Mouse (Mus musculus): ENCODE results near the gene Agbl5. TPM values are rescaled to one million over a fixed set of nuclear protein-coding genes. Genes with fewer than 3 reads are reported as not detected.
A peak's percentile ranks its signal among the peaks of the same experiment; 100 is the strongest.

Agbl5 gene
- 5.8 and 6.5 TPM in 2 replicates for polyA plus RNA-seq (2012; ENCODE audit: insufficient read depth, insufficient read length, missing spikeins)

GRCm38 (mm10) chr5:30888337-30889087 is at the start of gene Agbl5:
Gene Agbl5, plus strand, starts transcription at chr5:30888694.
- Histone ChIP-seq H3K27ac (ENCODE audit: insufficient read depth, low read depth, low read length) (peak within 1 kb of the TSS; percentile 45), H3K4me1 (ENCODE audit: control insufficient read depth, insufficient read depth, low read length) (peaks cover 8% of the 10 kb centered on the region), H3K4me3 (ENCODE audit: insufficient read depth, low read length) (peak within 1 kb of the TSS; percentile 85)
- TF ChIP-seq CTCF (IDR thresholded peaks at IDR 0.05; ENCODE audit: low read depth, low read length) = no peak
- no peak for TF ChIP-seq POLR2A (IDR thresholded peaks at IDR 0.05; ENCODE audit: borderline replicate concordance, low read depth, low read length)

DNA sequence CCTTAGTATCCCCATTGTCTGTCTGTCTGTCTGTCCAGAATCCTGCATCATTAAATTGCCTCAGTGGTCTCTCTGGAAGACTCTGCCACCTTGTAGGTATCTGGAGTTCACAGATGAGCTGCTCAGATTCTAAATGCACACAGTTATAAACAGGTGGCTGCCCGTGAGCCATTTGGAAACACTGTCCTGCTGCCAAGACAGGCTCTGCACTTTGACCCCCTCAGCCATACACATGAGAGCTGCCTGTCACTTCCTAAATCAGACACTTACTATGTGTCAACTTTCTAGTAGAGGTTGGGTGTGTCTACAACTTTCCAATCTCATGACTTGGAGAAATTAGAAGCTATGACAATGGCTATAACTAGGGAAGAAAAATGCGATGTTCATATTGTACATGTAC is 48.8 kb upstream of the Agbl5 start:
- H3K4me3 ChIP-seq (ENCODE audit: insufficient read depth, low read length) = no peak overlapping the region
- H3K4me1 ChIP-seq (ENCODE audit: control insufficient read depth, insufficient read depth, low read length) = peaks cover 16% of the 10 kb centered on the region
- no peak overlapping the region for H3K27ac ChIP-seq (ENCODE audit: insufficient read depth, low read depth, low read length)
- TF ChIP-seq CTCF (IDR thresholded peaks at IDR 0.05; ENCODE audit: low read depth, low read length) (no peak), POLR2A (IDR thresholded peaks at IDR 0.05; ENCODE audit: borderline replicate concordance, low read depth, low read length) (no peak)

GRCm38 (mm10) chr5:30841896-30842295 is 46.6 kb upstream of the Agbl5 start:
- TF ChIP-seq CTCF (IDR thresholded peaks at IDR 0.05; ENCODE audit: low read depth, low read length) = no peak
- TF ChIP-seq POLR2A (IDR thresholded peaks at IDR 0.05; ENCODE audit: borderline replicate concordance, low read depth, low read length) = no peak

GRCm38 (mm10) chr5:30849891-30850555 is 38.5 kb upstream of the Agbl5 start:
- no peak overlapping the region for H3K4me3 ChIP-seq (ENCODE audit: insufficient read depth, low read length)
- no peak for TF ChIP-seq POLR2A (IDR thresholded peaks at IDR 0.05; ENCODE audit: borderline replicate concordance, low read depth, low read length)
- peak overlapping the region; percentile 58 for H3K27ac ChIP-seq (ENCODE audit: insufficient read depth, low read depth, low read length)
- peaks cover 42% of the 10 kb centered on the region for H3K4me1 ChIP-seq (ENCODE audit: control insufficient read depth, insufficient read depth, low read length)

More at GRCm38 (mm10) chr5:30841896-30842295, 46.6 kb upstream of the Agbl5 start:
- Histone ChIP-seq H3K27ac (ENCODE audit: insufficient read depth, low read depth, low read length) (no peak overlapping the region), H3K4me3 (ENCODE audit: insufficient read depth, low read length) (no peak overlapping the region), H3K4me1 (ENCODE audit: control insufficient read depth, insufficient read depth, low read length) (peaks cover 28% of the 10 kb centered on the region)

GRCm38 (mm10) chr5:30850556-30850925 is 38.0 kb upstream of the Agbl5 start:
- Histone ChIP-seq H3K4me1 (ENCODE audit: control insufficient read depth, insufficient read depth, low read length) (peaks cover 37% of the 10 kb centered on the region), H3K27ac (ENCODE audit: insufficient read depth, low read depth, low read length) (peak overlapping the region; percentile 58), H3K4me3 (ENCODE audit: insufficient read depth, low read length) (no peak overlapping the region)
- no peak for TF ChIP-seq POLR2A (IDR thresholded peaks at IDR 0.05; ENCODE audit: borderline replicate concordance, low read depth, low read length)
- no peak for TF ChIP-seq CTCF (IDR thresholded peaks at IDR 0.05; ENCODE audit: low read depth, low read length)

GRCm38 (mm10) chr5:30853522-30853921 is 35.0 kb upstream of the Agbl5 start:
- no peak for TF ChIP-seq CTCF (IDR thresholded peaks at IDR 0.05; ENCODE audit: low read depth, low read length)
- TF ChIP-seq POLR2A (IDR thresholded peaks at IDR 0.05; ENCODE audit: borderline replicate concordance, low read depth, low read length) = no peak
- no peak overlapping the region for H3K27ac ChIP-seq (ENCODE audit: insufficient read depth, low read depth, low read length)
- H3K4me3 ChIP-seq (ENCODE audit: insufficient read depth, low read length) = no peak overlapping the region
- peaks cover 27% of the 10 kb centered on the region for H3K4me1 ChIP-seq (ENCODE audit: control insufficient read depth, insufficient read depth, low read length)

DNA sequence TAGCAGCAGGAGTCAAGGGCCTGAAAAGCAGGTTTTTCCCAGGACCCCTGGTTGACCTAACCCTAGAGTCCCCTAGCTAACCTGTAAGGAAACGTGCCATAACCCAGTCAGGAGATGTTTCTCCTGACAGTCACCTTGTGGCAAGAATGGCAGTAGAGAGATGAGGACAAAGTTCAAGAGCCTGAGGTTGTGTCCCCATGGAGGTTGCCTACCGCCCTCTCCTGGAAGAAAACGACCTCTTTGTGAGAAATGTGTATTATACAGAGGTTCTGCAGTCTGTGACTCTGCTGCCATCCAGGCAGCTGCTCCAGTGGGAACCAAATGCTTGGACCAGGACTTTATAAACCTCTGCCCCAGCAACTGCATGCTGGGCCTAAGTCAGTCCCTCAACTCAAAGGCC is 32.8 kb upstream of the Agbl5 start:
- TF ChIP-seq CTCF (IDR thresholded peaks at IDR 0.05; ENCODE audit: low read depth, low read length) (0 out of 2 replicates have a peak, but pooled peaks have one; percentile 29), POLR2A (IDR thresholded peaks at IDR 0.05; ENCODE audit: borderline replicate concordance, low read depth, low read length) (no peak)
- H3K27ac ChIP-seq (ENCODE audit: insufficient read depth, low read depth, low read length) = no peak overlapping the region
- no peak overlapping the region for H3K4me3 ChIP-seq (ENCODE audit: insufficient read depth, low read length)
- peaks cover 13% of the 10 kb centered on the region for H3K4me1 ChIP-seq (ENCODE audit: control insufficient read depth, insufficient read depth, low read length)

GRCm38 (mm10) chr5:30856124-30856523 is 32.4 kb upstream of the Agbl5 start:
- H3K27ac ChIP-seq (ENCODE audit: insufficient read depth, low read depth, low read length) = no peak overlapping the region
- no peak for TF ChIP-seq POLR2A (IDR thresholded peaks at IDR 0.05; ENCODE audit: borderline replicate concordance, low read depth, low read length)
- no peak for TF ChIP-seq CTCF (IDR thresholded peaks at IDR 0.05; ENCODE audit: low read depth, low read length)
- H3K4me3 ChIP-seq (ENCODE audit: insufficient read depth, low read length) = no peak overlapping the region
- H3K4me1 ChIP-seq (ENCODE audit: control insufficient read depth, insufficient read depth, low read length) = peaks cover 8% of the 10 kb centered on the region

DNA sequence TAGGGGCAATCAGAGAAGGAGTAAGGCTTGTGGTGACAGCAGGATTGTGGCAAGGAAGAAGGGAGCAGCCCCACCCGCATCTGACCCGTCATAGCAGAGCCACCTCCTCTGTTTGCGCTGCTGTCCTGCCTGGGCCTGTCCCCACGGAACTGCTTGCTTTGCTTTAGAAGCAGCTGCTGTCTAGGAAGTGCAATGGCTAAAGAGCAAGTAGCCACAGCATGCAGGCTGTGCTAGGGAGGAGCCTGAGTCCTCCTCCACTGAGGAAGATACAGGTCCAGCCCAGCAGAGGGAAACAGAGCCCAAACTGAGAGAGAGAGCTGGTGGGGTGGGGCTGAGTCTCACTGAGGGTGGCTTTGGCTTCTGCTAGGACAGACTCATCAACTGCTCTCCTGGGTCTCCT is 24.6 kb upstream of the Agbl5 start:
- TF ChIP-seq POLR2A (IDR thresholded peaks at IDR 0.05; ENCODE audit: borderline replicate concordance, low read depth, low read length) = no peak
- no peak for TF ChIP-seq CTCF (IDR thresholded peaks at IDR 0.05; ENCODE audit: low read depth, low read length)
- Histone ChIP-seq H3K4me3 (ENCODE audit: insufficient read depth, low read length) (no peak overlapping the region), H3K27ac (ENCODE audit: insufficient read depth, low read depth, low read length) (no peak overlapping the region), H3K4me1 (ENCODE audit: control insufficient read depth, insufficient read depth, low read length) (peaks cover 25% of the 10 kb centered on the region)

DNA sequence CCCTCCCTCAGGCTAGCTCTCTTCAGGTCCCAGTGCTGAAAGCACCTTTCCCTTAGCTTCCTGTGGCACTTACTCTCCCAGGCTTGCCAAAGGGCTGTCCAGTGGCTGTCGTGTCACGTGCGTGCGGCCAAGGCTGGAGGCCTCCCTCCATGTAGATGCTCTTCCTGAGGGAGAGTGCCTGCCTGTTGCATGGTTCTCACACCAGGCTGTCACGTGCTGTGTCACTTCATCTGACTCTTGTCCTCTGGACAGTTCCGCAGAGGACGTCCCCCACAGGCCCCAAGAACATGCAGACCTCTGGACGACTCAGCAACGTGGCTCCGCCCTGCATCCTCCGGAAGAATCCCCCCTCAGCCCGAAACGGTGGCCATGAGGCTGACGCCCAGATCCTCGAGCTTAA is 24.2 kb upstream of the Agbl5 start:
- no peak for TF ChIP-seq CTCF (IDR thresholded peaks at IDR 0.05; ENCODE audit: low read depth, low read length)
- no peak for TF ChIP-seq POLR2A (IDR thresholded peaks at IDR 0.05; ENCODE audit: borderline replicate concordance, low read depth, low read length)
- Histone ChIP-seq H3K27ac (ENCODE audit: insufficient read depth, low read depth, low read length) (no peak overlapping the region), H3K4me1 (ENCODE audit: control insufficient read depth, insufficient read depth, low read length) (peaks cover 26% of the 10 kb centered on the region), H3K4me3 (ENCODE audit: insufficient read depth, low read length) (no peak overlapping the region)
